Mouse (Mus musculus) midbrain, embryonic 12.5 days (tissue): Measurements from ENCODE around the gene Dbt. TPM values are rescaled to one million over a fixed set of nuclear protein-coding genes. Genes with fewer than 3 reads are reported as not detected.
A peak's percentile ranks its signal among the peaks of the same experiment; 100 is the strongest.
"Not testable (repeated sequence)": the region's sequence is repeated elsewhere in the genome, so short reads cannot be mapped to it uniquely, and the experiment has no call there.

Source experiments
- ATAC-seq: fragments of 200-750 bp; cut with Nextera tagmentation; 2 replicates; pipeline ENCODE4 v1.8.0; 2017; ENCODE audit warnings: low read depth, moderate TSS enrichment, moderate library complexity; ENCODE audit not compliant: low FRiP score
- H3K27ac ChIP-seq: fragments of 300-500 bp; sonication (generic); replicated peaks from 2 replicates; pipeline ENCODE4 v1.5.1; 2016; ENCODE audit warnings: mild to moderate bottlenecking
- H3K27me3 ChIP-seq: fragments of 300-500 bp; sonication (generic); 2 replicates; pipeline ENCODE4 v1.6.1; 2016; ENCODE audit warnings: mild to moderate bottlenecking
- H3K36me3 ChIP-seq: fragments of 300-500 bp; sonication (generic); 2 replicates; pipeline ENCODE4 v1.6.1; 2016
- H3K4me1 ChIP-seq: fragments of 300-500 bp; sonication (generic); 2 replicates; pipeline ENCODE4 v1.6.1; 2016
- H3K4me2 ChIP-seq: fragments of 300-500 bp; sonication (generic); replicated peaks from 2 replicates; pipeline ENCODE4 v1.6.1; 2016; ENCODE audit warnings: mild to moderate bottlenecking, moderate library complexity
- H3K4me3 ChIP-seq: fragments of 300-500 bp; sonication (generic); 2 replicates; pipeline ENCODE4 v1.5.1; 2016; ENCODE audit warnings: mild to moderate bottlenecking
- H3K9ac ChIP-seq: fragments of 300-500 bp; sonication (generic); replicated peaks from 2 replicates; pipeline ENCODE4 v1.6.1; 2016; ENCODE audit warnings: mild to moderate bottlenecking, moderate library complexity
- H3K9me3 ChIP-seq: fragments of 300-500 bp; sonication (generic); 2 replicates; pipeline ENCODE4 v1.6.1; 2016; ENCODE audit warnings: mild to moderate bottlenecking
- WGBS: fragments of 180-500 bp; shearing (Covaris S2); methylation state at CpG from one replicate; pipeline ENCODE4 v1.1.7; 2016; 5-methylcytosine and 5-hydroxymethylcytosine counted together
- polyA plus RNA-seq: library from polyadenylated mRNA; unstranded; fragments of >200 nt; fragmentation: Nextera tagmentation; extraction: Ambion mirVana; gene quantifications from 2 replicates; pipeline ENCODE4 v1.2.1, GENCODE M21; 2016

The Dbt gene
- polyA plus RNA-seq, 1 experiment from 2014 or later: 12.8 TPM

DNA sequence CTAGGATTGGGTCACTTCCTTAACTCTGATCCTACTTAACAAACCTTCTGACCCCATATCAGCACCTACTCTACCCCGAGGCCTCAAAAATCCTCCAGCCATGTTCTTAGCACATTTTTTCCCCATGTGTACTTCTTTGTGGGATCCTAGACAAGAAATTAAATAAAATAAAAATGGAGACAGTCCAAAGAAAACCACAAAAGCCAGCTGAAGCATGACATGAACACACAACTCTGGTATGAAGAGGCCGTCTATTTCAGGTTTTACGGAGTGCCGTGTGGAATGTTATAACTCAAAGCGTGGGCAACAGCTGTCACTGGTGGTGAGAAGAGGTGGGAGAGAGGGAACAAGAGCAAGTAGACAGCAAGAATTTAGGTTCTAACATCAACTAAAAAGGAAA is 38.5 kb downstream of the Dbt start:
- 97% methylated on average over 5 of the region's 5 CpGs for WGBS
- Histone ChIP-seq H3K9me3 (no peaks in the 10 kb centered on the region), H3K4me1 (no peaks in the 10 kb centered on the region), H3K27me3 (no peaks in the 10 kb centered on the region), H3K36me3 (peaks cover 24% of the 10 kb centered on the region), H3K4me3 (no peak overlapping the region), H3K27ac (no peak overlapping the region), H3K9ac (no peak overlapping the region), H3K4me2 (no peak overlapping the region)
- no peak for ATAC-seq

DNA sequence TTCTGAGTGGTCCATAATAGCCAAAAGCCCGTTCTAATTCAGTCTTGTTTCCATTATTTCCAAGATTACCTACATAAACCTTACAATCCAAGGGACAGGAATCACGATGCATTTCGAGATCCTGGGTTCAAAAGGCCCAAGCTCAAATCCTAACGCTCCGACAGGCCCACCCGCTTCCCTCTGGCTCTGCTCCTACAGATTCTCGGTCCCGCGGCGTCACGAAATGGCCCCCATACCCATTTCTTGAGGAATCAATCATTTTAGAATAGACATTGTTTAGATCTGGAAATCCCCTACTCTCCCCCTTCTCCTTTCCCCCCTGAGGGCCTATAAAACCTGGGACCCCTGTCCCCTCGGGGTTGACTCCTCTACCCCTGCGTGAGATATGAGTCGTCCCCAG is 48.4 kb downstream of the Dbt start:
- 93% methylated on average over 14 of the region's 14 CpGs for WGBS
- H3K27me3 ChIP-seq, H3K36me3 ChIP-seq, H3K4me3 ChIP-seq, ATAC-seq, H3K27ac ChIP-seq, H3K4me1 ChIP-seq, H3K9me3 ChIP-seq, H3K4me2 ChIP-seq, H3K9ac ChIP-seq: not testable (repeated sequence)

DNA sequence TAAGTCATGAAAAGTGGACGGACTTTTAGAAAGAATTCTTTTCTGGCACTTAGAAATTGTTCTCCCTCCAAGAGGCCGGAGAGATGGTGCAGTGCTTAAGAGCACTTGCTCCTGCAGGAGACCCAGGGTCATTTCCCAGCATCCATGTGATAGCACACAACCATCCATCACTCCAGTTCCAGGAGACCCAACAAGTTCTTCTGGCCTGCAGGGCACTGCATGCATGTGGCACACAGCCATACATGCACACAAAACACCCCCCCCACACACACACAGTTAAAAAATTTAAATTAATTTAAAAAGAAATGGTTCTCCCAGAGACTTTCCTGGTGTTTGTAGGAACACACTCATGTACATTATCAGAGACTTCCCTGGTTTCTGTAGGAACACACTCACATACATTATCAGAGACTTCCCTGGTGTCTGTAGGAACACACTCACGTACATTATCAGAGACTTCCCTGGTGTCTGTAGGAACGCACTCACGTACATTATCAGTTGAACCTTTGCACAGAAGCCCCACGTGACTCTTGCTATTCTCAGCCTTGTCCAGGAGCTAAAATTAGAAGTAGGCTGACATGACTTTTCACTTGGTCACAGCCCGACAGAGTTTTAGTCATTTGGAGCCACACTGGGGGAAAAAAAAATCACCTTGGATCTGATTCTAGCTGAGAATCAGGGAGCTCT is 49.7 kb downstream of the Dbt start, which contains the start of gene Lrrc39:
TSS of gene Lrrc39 (plus strand) at position 566 of the 687 bp plus-strand sequence.
- Histone ChIP-seq H3K27me3 (no peaks in the 10 kb centered on the region), H3K9ac (no peak within 1 kb of the TSS), H3K36me3 (no peaks in the 10 kb centered on the region), H3K4me2 (no peak within 1 kb of the TSS), H3K4me3 (no peak within 1 kb of the TSS), H3K9me3 (0 out of 2 replicates have a peak, but pooled peaks cover 5% of the 10 kb centered on the region), H3K27ac (no peak within 1 kb of the TSS), H3K4me1 (no peaks in the 10 kb centered on the region)
- WGBS: 90% methylated on average over 7 of the region's 7 CpGs
- no peak for ATAC-seq

DNA sequence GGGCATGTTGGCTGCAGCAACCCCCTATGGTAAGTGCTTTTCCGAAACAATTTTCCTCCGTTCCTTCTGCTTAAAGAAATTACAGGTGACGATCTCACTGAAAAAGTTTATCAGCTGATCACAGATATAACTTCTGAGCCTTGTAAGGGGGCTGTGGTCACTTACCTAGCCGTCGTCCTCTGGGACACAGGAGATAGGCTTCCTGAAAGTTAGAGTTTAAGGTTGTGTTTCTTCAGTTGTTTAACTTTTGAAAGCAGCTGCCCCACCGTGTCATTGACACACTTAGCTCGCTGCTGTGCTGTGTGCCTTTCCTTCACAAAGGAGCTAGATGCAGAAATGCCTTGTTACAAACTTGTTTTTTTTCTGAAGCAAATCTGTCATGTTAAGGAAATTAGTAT is 50.2 kb downstream of the Dbt start:
- Histone ChIP-seq H3K27ac (no peak overlapping the region), H3K4me3 (no peak overlapping the region), H3K9ac (no peak overlapping the region), H3K4me2 (no peak overlapping the region), H3K9me3 (0 out of 2 replicates have a peak, but pooled peaks cover 5% of the 10 kb centered on the region), H3K4me1 (no peaks in the 10 kb centered on the region), H3K27me3 (no peaks in the 10 kb centered on the region), H3K36me3 (no peaks in the 10 kb centered on the region)
- WGBS: 83% methylated on average over 7 of the region's 7 CpGs
- no peak for ATAC-seq

DNA sequence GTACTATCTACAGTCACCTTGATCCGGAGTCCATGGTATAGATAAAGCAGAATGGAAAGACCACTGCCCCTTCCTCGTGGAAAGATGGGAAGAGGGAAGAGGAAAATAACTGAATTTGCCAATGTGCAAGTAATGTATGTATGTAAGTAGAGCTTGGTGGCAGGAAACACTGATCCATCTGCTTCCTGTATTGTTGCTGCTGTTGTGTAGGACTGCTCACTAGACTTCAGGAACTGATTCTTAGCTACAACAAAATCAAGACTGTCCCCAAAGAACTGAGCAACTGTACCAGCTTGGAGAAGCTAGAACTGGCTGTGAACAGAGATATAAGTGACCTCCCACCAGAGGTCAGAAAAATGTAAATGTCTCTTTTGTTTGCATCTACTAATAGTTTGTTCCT is 57.8 kb downstream of the Dbt start:
- H3K36me3 ChIP-seq: no peaks in the 10 kb centered on the region
- no peak overlapping the region for H3K9ac ChIP-seq
- no peaks in the 10 kb centered on the region for H3K27me3 ChIP-seq
- no peak overlapping the region for H3K4me2 ChIP-seq
- no peak overlapping the region for H3K27ac ChIP-seq
- no peak for ATAC-seq
- H3K4me3 ChIP-seq: no peak overlapping the region
- 78% methylated on average over 2 of the region's 2 CpGs for WGBS
- no peaks in the 10 kb centered on the region for H3K4me1 ChIP-seq
- H3K9me3 ChIP-seq: 0 out of 2 replicates have a peak, but pooled peaks cover 5% of the 10 kb centered on the region

DNA sequence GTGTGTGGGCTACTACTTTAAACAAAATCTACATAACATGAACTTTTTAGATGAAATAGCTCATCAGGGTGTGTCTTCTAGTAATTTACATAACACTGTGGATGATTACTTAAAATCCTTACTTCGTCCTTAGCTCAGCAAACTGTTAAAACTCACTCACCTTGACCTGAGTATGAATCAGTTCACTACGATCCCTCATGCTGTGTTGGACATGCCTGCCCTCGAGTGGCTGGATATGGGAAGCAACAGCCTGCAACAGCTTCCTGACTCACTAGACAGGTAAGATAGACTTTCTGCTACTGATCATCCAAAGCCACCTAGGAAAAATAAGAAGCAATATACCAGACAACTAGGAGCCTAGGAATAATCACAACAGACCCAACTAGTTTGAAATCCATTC is 64.4 kb downstream of the Dbt start:
- Histone ChIP-seq H3K27me3 (no peaks in the 10 kb centered on the region), H3K9me3 (no peaks in the 10 kb centered on the region), H3K4me2 (no peak overlapping the region), H3K27ac (no peak overlapping the region), H3K4me3 (no peak overlapping the region), H3K4me1 (no peaks in the 10 kb centered on the region), H3K9ac (no peak overlapping the region), H3K36me3 (peaks cover 13% of the 10 kb centered on the region)
- ATAC-seq: no peak
- 66% methylated on average over 3 of the region's 3 CpGs for WGBS

DNA sequence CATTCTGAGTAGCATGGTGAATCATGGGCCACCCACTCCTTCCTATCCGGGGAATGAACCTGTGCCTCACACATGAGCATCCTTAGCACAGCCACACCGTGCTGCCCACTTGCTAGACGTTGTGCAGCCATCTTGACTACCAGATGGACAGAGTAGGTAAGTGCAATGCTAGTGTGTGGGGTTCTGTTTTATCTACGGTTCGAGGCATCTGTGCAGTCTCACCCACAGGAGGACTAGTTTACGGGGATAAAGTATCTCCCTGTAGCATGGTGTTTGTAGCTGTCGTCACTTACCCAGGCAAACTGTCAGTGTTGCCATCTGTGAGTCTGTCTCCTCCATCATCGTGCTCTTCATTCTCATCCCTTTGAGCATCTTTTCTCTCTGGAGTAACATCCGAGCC is 69.3 kb downstream of the Dbt start:
- H3K4me1 ChIP-seq: no peaks in the 10 kb centered on the region
- ATAC-seq: no peak
- no peak overlapping the region for H3K9ac ChIP-seq
- 98% methylated on average over 9 of the region's 9 CpGs for whole genome bisulfite sequencing
- H3K9me3 ChIP-seq: no peaks in the 10 kb centered on the region
- no peak overlapping the region for H3K4me3 ChIP-seq
- no peak overlapping the region for H3K27ac ChIP-seq
- no peaks in the 10 kb centered on the region for H3K27me3 ChIP-seq
- peaks cover 51% of the 10 kb centered on the region for H3K36me3 ChIP-seq
- no peak overlapping the region for H3K4me2 ChIP-seq

DNA sequence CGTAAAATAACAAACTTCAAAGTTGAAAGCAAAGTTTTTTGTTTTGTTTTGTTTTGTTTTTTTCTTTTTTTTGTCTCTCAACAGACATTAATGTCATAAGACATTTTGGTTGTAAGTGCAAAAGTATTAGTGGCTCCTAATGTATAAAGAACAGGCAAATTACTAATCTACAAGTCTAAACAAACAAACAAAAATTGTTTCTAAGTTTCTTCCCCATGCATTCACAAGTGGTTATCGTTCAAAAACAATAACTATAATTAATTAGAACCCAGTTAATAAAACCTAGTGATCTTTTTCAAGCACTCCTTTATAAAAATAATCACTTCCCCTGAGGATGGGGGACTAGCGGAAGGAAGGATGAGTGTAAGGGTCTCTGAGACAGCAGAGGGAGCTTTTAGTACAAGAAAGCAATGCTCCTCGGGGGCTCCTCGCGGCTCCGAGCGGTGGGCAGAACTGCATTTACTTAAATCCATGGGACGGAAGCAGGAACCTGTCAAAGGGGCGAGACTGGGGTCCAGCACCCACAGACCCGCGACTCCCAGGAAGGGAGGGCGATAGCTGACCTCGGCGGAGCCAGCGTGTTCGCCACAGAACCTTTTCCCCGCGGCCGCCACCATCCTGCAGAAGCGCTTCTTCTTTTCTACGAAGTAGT is 81.3 kb downstream of the Dbt start:
- peak overlapping the region; percentile 49 for H3K4me2 ChIP-seq
- WGBS: 3% methylated on average over 22 of the region's 22 CpGs

DNA sequence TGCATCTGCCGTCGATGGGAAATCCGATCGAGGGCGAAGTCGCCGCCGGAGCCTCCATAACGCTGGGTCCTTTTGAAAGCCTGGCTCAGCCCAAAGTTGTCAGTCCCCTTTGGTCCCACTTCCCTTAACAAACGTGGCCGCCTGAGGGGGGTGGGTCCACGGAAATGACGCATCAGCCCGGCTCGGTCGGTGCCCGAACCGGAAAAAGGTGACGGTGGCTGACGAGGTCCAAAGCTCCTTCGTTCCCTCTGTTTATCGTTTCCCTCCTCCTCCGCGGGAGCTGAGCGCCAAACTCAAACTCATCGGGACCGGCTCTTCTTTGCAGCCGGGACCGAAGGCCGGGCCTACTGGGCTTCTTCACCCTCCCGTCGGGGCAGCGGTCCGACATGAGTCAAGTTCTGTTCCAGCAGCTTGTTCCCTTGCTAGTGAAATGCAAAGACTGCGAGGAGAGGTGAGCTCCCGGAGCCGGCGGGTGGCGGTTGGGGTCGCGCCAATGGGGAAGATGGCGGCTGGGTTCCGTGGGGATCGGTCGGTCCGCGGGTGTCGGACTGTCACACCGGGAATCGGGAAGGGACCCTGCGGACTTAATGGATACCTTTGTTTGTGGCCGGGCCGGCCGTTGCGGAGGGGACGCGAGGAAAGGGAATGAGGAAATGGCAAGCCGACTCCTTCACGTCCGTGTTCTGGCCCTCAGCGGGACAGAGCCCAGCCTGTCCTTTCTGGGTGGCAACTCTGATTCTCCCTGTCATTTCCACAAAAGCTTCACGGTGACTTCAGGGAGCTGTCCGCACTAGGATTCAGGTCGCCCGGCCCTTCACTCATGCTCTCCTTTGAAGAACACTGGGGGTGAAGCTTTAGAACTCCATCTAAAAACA is 82.1 kb downstream of the Dbt start, which contains the start of gene Sass6:
TSS of gene Sass6 (plus strand) at position 255 of the 875 bp plus-strand sequence.
- peaks cover 20% of the 10 kb centered on the region for H3K36me3 ChIP-seq
- H3K4me1 ChIP-seq: peaks cover 10% of the 10 kb centered on the region; the same call in 1 of the 2 replicates
- H3K9me3 ChIP-seq: no peaks in the 10 kb centered on the region
- peak within 1 kb of the TSS; percentile 77 for H3K4me2 ChIP-seq
- peak within 1 kb of the TSS; percentile 79 for H3K4me3 ChIP-seq
- ATAC-seq: peak; percentile 97
- no peaks in the 10 kb centered on the region for H3K27me3 ChIP-seq
- H3K9ac ChIP-seq: peak within 1 kb of the TSS; percentile 77
- WGBS: under 1% methylated on average over 65 of the region's 65 CpGs
- peak within 1 kb of the TSS; percentile 83 for H3K27ac ChIP-seq

More for the DNA sequence above, 81.3 kb downstream of the Dbt start:
- H3K4me1 ChIP-seq: peaks cover 10% of the 10 kb centered on the region; the same call in 1 of the 2 replicates
- peaks cover 27% of the 10 kb centered on the region for H3K36me3 ChIP-seq
- peak; percentile 81 for ATAC-seq
- H3K27ac ChIP-seq: peak overlapping the region; percentile 83
- no peaks in the 10 kb centered on the region for H3K27me3 ChIP-seq
- peak overlapping the region; percentile 79 for H3K4me3 ChIP-seq
- H3K9ac ChIP-seq: peak overlapping the region; percentile 77
- H3K9me3 ChIP-seq: no peaks in the 10 kb centered on the region

DNA sequence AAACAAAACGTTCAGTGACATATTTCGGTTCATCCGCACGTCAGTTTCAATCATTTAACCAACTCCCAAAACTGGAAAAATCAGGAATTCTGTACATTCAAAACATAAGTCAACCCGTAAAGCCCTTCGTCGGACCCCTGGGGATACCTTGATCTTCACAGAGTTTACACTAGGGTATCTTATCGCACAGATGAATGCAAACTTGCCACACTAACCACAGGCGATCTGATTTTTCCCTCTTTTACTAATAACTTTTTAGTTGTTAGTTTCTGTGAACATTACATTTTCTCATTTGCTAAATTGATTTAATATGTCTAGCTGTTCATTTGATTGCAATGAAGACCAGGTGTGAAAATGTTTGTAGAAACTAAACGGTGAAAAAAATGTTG is 82.7 kb downstream of the Dbt start:
- H3K4me1 ChIP-seq: peaks cover 10% of the 10 kb centered on the region; the same call in 1 of the 2 replicates
- H3K27ac ChIP-seq: no peak overlapping the region
- ATAC-seq: no peak
- WGBS: 10% methylated on average over 10 of the region's 10 CpGs
- H3K4me3 ChIP-seq: peak overlapping the region; percentile 79
- peaks cover 13% of the 10 kb centered on the region for H3K36me3 ChIP-seq
- H3K27me3 ChIP-seq: no peaks in the 10 kb centered on the region
- H3K4me2 ChIP-seq: peak overlapping the region; percentile 77
- peak overlapping the region; percentile 77 for H3K9ac ChIP-seq
- H3K9me3 ChIP-seq: no peaks in the 10 kb centered on the region
